Mouse (Mus musculus) midbrain, embryonic 12.5 days (tissue): ENCODE results near the gene Zfp644. TPM values are rescaled to one million over a fixed set of nuclear protein-coding genes. Genes with fewer than 3 reads are reported as not detected.
A peak's percentile ranks its signal among the peaks of the same experiment; 100 is the strongest.

ENCODE experiments used
- ATAC-seq: fragments of 200-750 bp; cut with Nextera tagmentation; 2 replicates; pipeline ENCODE4 v1.8.0; 2017; ENCODE audit warnings: low read depth, moderate TSS enrichment, moderate library complexity; ENCODE audit not compliant: low FRiP score
- H3K27ac ChIP-seq: fragments of 300-500 bp; sonication (generic); replicated peaks from 2 replicates; pipeline ENCODE4 v1.5.1; 2016; ENCODE audit warnings: mild to moderate bottlenecking
- H3K27me3 ChIP-seq: fragments of 300-500 bp; sonication (generic); 2 replicates; pipeline ENCODE4 v1.6.1; 2016; ENCODE audit warnings: mild to moderate bottlenecking
- H3K36me3 ChIP-seq: fragments of 300-500 bp; sonication (generic); 2 replicates; pipeline ENCODE4 v1.6.1; 2016
- H3K4me1 ChIP-seq: fragments of 300-500 bp; sonication (generic); 2 replicates; pipeline ENCODE4 v1.6.1; 2016
- H3K4me2 ChIP-seq: fragments of 300-500 bp; sonication (generic); replicated peaks from 2 replicates; pipeline ENCODE4 v1.6.1; 2016; ENCODE audit warnings: mild to moderate bottlenecking, moderate library complexity
- H3K4me3 ChIP-seq: fragments of 300-500 bp; sonication (generic); 2 replicates; pipeline ENCODE4 v1.5.1; 2016; ENCODE audit warnings: mild to moderate bottlenecking
- H3K9ac ChIP-seq: fragments of 300-500 bp; sonication (generic); replicated peaks from 2 replicates; pipeline ENCODE4 v1.6.1; 2016; ENCODE audit warnings: mild to moderate bottlenecking, moderate library complexity
- H3K9me3 ChIP-seq: fragments of 300-500 bp; sonication (generic); 2 replicates; pipeline ENCODE4 v1.6.1; 2016; ENCODE audit warnings: mild to moderate bottlenecking
- WGBS: fragments of 180-500 bp; shearing (Covaris S2); methylation state at CpG from one replicate; pipeline ENCODE4 v1.1.7; 2016; 5-methylcytosine and 5-hydroxymethylcytosine counted together
- polyA plus RNA-seq: library from polyadenylated mRNA; unstranded; fragments of >200 nt; fragmentation: Nextera tagmentation; extraction: Ambion mirVana; gene quantifications from 2 replicates; pipeline ENCODE4 v1.2.1, GENCODE M21; 2016

Gene Zfp644
- polyA plus RNA-seq, 1 experiment from 2014 or later: 82.0 TPM

DNA sequence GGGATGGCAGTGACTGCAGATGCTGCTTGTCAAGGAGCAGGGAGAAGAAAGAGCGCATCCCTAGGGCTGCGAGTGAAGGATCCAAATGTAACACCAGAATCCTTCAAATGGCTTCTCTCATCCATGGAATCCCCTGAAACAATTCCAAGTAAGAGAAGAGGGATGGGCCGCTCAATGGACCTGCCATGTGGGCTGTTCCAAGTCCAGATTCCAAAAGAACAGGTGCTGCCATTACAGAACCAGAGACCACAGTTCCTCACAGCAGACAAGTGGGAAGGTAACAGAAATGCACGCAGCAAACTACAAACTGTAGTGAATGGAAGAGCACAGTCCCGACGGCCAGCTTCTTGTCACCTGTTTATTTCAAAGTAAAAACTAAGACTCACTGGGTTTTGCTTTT lies 76.6 kb downstream of the Zfp644 start:
- Histone ChIP-seq H3K4me2 (no peak overlapping the region), H3K9me3 (no peaks in the 10 kb centered on the region), H3K27me3 (no peaks in the 10 kb centered on the region), H3K4me3 (no peak overlapping the region), H3K27ac (no peak overlapping the region), H3K9ac (no peak overlapping the region), H3K36me3 (peaks cover 6% of the 10 kb centered on the region), H3K4me1 (0 out of 2 replicates have a peak, but pooled peaks cover 2% of the 10 kb centered on the region)
- no peak for ATAC-seq
- 94% methylated on average over 6 of the region's 6 CpGs for WGBS

GRCm38 (mm10) chr5:106615006-106615405 lies 82.1 kb downstream of the Zfp644 start:
- H3K27me3 ChIP-seq: no peaks in the 10 kb centered on the region
- no peaks in the 10 kb centered on the region for H3K9me3 ChIP-seq
- no peak overlapping the region for H3K4me2 ChIP-seq
- 93% methylated on average over 2 of the region's 2 CpGs for WGBS
- peaks cover 10% of the 10 kb centered on the region for H3K36me3 ChIP-seq
- H3K4me1 ChIP-seq: no peaks in the 10 kb centered on the region
- no peak overlapping the region for H3K4me3 ChIP-seq
- ATAC-seq: no peak
- no peak overlapping the region for H3K9ac ChIP-seq
- no peak overlapping the region for H3K27ac ChIP-seq

DNA sequence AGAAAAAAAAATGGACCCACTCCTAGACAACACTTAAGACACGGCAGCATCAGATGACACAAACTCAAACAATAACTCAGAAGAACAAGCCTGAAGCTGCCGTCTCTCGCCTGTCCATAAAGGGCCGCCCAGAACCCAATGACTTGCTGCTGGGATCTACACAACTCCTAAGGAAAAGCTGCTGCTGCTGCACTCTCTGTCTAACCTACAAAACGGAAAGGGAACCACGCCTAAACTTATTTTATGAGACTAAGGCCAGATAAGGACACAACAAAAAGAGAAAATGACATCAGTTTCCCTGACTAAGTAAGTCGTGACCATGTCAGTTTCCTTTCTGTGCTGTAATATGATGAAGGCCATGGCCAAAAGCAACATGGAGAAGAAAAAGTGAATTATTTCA lies 82.5 kb downstream of the Zfp644 start:
- no peak for ATAC-seq
- Histone ChIP-seq H3K4me2 (no peak overlapping the region), H3K9me3 (no peaks in the 10 kb centered on the region), H3K4me3 (no peak overlapping the region), H3K36me3 (peaks cover 10% of the 10 kb centered on the region), H3K9ac (no peak overlapping the region), H3K27me3 (no peaks in the 10 kb centered on the region), H3K4me1 (no peaks in the 10 kb centered on the region), H3K27ac (no peak overlapping the region)
- 82% methylated on average over 7 of the region's 7 CpGs for WGBS

DNA sequence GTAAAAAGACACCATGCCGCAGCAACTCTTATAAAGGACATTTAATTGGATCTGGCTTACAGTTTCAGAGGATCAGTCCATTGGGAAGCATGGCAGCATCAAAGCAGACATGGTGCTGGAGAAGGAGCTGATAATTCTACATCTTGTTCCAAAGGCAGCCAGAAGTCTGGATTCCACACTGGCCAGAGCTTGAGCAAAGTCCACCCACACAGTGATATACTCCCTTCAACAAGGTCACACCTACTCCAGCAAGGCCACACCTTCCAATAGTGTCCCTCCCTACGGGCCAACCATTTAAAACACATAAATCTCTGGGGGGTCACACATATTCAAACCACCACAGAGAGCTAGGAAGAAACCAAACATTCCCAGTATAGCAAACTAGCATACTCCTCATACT lies 84.9 kb downstream of the Zfp644 start:
- H3K4me3 ChIP-seq: no peak overlapping the region
- H3K9ac ChIP-seq: no peak overlapping the region
- ATAC-seq: no peak
- WGBS: 93% methylated on average over 2 of the region's 2 CpGs
- no peaks in the 10 kb centered on the region for H3K9me3 ChIP-seq
- peaks cover 20% of the 10 kb centered on the region for H3K36me3 ChIP-seq
- H3K27me3 ChIP-seq: no peaks in the 10 kb centered on the region
- H3K27ac ChIP-seq: no peak overlapping the region
- no peak overlapping the region for H3K4me2 ChIP-seq
- no peaks in the 10 kb centered on the region for H3K4me1 ChIP-seq

GRCm38 (mm10) chr5:106608798-106609197 lies 88.3 kb downstream of the Zfp644 start, which contains the start of gene Gm17304:
Gene Gm17304, plus strand, starts transcription at chr5:106609098.
- Histone ChIP-seq H3K27ac (no peak within 1 kb of the TSS), H3K4me1 (no peaks in the 10 kb centered on the region), H3K27me3 (no peaks in the 10 kb centered on the region), H3K9ac (no peak within 1 kb of the TSS), H3K4me3 (no peak within 1 kb of the TSS), H3K36me3 (peaks cover 20% of the 10 kb centered on the region), H3K4me2 (no peak within 1 kb of the TSS), H3K9me3 (no peaks in the 10 kb centered on the region)
- WGBS: 96% methylated on average over 4 of the region's 4 CpGs
- no peak for ATAC-seq

- no peaks in the 10 kb centered on the region for H3K27me3 ChIP-seq
- no peaks in the 10 kb centered on the region for H3K4me1 ChIP-seq
- H3K9ac ChIP-seq: no peak overlapping the region
- H3K9me3 ChIP-seq: no peaks in the 10 kb centered on the region
- no peak overlapping the region for H3K27ac ChIP-seq
- no peak overlapping the region for H3K4me3 ChIP-seq
- H3K4me2 ChIP-seq: no peak overlapping the region
- ATAC-seq: no peak
- 91% methylated on average over 5 of the region's 5 CpGs for WGBS
- H3K36me3 ChIP-seq: peaks cover 17% of the 10 kb centered on the region
Observed at GRCm38 (mm10) chr5:106607081-106607480, 90.0 kb downstream of the Zfp644 start.

GRCm38 (mm10) chr5:106605096-106605495 lies 92.0 kb downstream of the Zfp644 start:
- WGBS: 89% methylated on average over 6 of the region's 6 CpGs
- no peak for ATAC-seq
- Histone ChIP-seq H3K9ac (no peak overlapping the region), H3K27ac (no peak overlapping the region), H3K27me3 (no peaks in the 10 kb centered on the region), H3K36me3 (peaks cover 10% of the 10 kb centered on the region), H3K9me3 (no peaks in the 10 kb centered on the region), H3K4me3 (no peak overlapping the region), H3K4me2 (no peak overlapping the region), H3K4me1 (no peaks in the 10 kb centered on the region; the same call in 1 of the 2 replicates)

DNA sequence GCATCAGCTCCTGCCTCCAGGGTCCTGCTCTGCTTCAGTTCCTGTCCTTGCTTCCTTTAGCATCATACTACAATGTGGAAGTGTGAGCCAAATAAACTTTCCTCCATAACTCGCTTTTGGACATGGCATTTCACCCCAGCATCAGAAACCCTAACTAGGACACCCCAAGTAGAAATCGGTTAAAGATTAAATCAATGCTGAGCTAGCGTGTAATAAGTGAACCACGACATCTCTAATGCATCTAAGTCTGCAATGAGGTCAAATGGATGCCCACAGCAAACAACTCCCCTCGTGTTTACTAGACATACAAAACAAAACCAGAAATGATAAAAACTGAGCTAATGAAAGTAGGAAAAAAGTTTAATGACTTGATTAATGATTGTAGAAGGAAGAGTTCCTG lies 92.7 kb downstream of the Zfp644 start:
- Histone ChIP-seq H3K4me2 (no peak overlapping the region), H3K36me3 (peaks cover 10% of the 10 kb centered on the region), H3K9me3 (no peaks in the 10 kb centered on the region), H3K4me1 (no peaks in the 10 kb centered on the region; the same call in 1 of the 2 replicates), H3K9ac (no peak overlapping the region), H3K4me3 (no peak overlapping the region), H3K27ac (no peak overlapping the region), H3K27me3 (no peaks in the 10 kb centered on the region)
- ATAC-seq: no peak
- 96% methylated on average over 5 of the region's 5 CpGs for WGBS

- peaks cover 9% of the 10 kb centered on the region; the same call in 1 of the 2 replicates for H3K4me1 ChIP-seq
- WGBS: 53% methylated on average over 8 of the region's 8 CpGs
- no peak overlapping the region for H3K9ac ChIP-seq
- H3K4me2 ChIP-seq: no peak overlapping the region
- no peaks in the 10 kb centered on the region for H3K27me3 ChIP-seq
- no peak overlapping the region for H3K4me3 ChIP-seq
- H3K36me3 ChIP-seq: peaks cover 6% of the 10 kb centered on the region; the same call in 1 of the 2 replicates
- no peaks in the 10 kb centered on the region for H3K9me3 ChIP-seq
- peak; percentile 86 for ATAC-seq
- H3K27ac ChIP-seq: peak overlapping the region; percentile 68
Observed at GRCm38 (mm10) chr5:106599482-106599881, 97.6 kb downstream of the Zfp644 start.

GRCm38 (mm10) chr5:106597472-106597871 lies 99.6 kb downstream of the Zfp644 start:
- H3K9ac ChIP-seq: no peak overlapping the region
- no peaks in the 10 kb centered on the region for H3K27me3 ChIP-seq
- no peaks in the 10 kb centered on the region for H3K9me3 ChIP-seq
- WGBS: 94% methylated on average over 2 of the region's 2 CpGs
- no peak overlapping the region for H3K4me2 ChIP-seq
- H3K4me1 ChIP-seq: peaks cover 9% of the 10 kb centered on the region; the same call in 1 of the 2 replicates
- no peak overlapping the region for H3K4me3 ChIP-seq
- H3K27ac ChIP-seq: 0 out of 2 replicates have a peak overlapping the region, but pooled peaks have one; percentile 15
- H3K36me3 ChIP-seq: peaks cover 10% of the 10 kb centered on the region; the same call in 1 of the 2 replicates
- ATAC-seq: no peak

DNA sequence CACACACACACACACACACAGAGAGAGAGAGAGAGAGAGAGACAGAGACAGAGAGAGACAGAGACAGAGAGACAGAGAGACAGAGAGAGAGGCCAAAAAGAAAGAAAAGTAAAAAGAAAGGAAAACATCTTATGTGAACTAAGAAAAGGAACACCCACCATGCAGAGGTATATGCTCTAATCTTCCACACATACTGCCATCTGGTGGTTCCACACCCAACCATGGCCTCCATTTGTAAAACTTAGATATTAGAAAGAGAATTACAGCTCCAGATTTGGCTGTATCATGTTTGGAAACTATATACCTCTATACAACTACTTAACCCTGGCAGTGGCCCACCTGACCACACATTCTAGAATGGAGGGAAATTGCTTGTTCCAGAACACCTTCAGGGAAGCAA lies 102.7 kb downstream of the Zfp644 start:
- no peak for ATAC-seq
- H3K4me2 ChIP-seq: no peak overlapping the region
- H3K36me3 ChIP-seq: peaks cover 26% of the 10 kb centered on the region
- H3K4me3 ChIP-seq: no peak overlapping the region
- 0 out of 2 replicates have a peak, but pooled peaks cover 3% of the 10 kb centered on the region for H3K9me3 ChIP-seq
- no peaks in the 10 kb centered on the region for H3K27me3 ChIP-seq
- peaks cover 9% of the 10 kb centered on the region; the same call in 1 of the 2 replicates for H3K4me1 ChIP-seq
- H3K27ac ChIP-seq: no peak overlapping the region
- H3K9ac ChIP-seq: no peak overlapping the region

DNA sequence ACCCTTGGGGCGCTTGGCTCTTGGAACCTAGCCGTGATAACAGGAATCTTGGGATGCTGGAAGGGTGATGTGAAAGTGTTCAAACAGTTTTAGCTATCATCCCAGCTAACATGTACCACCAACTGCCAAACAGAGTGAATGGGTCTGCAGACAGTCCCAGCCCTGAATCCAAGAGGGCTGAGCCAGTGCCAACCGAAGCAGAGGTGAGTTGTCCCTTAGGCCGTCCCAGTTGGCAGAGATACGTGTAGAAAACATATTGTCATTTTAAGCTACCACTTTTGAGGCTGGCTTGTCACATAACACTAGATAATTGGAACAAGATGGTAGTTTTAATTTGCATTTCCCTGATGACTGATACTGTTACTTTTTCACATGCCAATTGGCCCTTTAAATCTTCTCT lies 106.4 kb downstream of the Zfp644 start:
- no peak overlapping the region for H3K4me2 ChIP-seq
- no peak overlapping the region for H3K4me3 ChIP-seq
- WGBS: 90% methylated on average over 5 of the region's 5 CpGs
- H3K9me3 ChIP-seq: 0 out of 2 replicates have a peak, but pooled peaks cover 3% of the 10 kb centered on the region
- no peaks in the 10 kb centered on the region for H3K27me3 ChIP-seq
- no peak overlapping the region for H3K9ac ChIP-seq
- H3K36me3 ChIP-seq: peaks cover 32% of the 10 kb centered on the region
- no peak overlapping the region for H3K27ac ChIP-seq
- no peaks in the 10 kb centered on the region for H3K4me1 ChIP-seq
- no peak for ATAC-seq

DNA sequence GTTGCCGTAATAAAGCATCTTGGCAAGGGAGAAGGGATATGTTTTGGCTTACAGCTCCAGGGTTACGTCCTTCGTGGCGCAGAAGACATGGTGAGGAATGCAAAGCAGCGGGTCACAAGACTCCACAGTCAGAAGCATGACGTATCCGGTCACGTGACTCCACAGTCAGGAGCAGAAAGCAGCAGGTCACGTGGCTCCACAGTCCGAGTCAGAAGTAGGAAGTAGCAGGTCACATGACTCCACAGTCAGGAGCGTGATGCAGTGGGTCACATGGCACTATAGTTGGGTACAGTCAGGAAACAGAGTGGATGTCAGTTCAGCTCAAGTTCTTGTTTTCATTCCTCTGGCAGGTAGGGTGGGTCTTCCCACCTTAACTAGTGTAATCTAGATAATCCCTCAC lies 107.4 kb downstream of the Zfp644 start:
- Histone ChIP-seq H3K9me3 (0 out of 2 replicates have a peak, but pooled peaks cover 3% of the 10 kb centered on the region), H3K4me1 (no peaks in the 10 kb centered on the region), H3K9ac (no peak overlapping the region), H3K27me3 (no peaks in the 10 kb centered on the region), H3K36me3 (peaks cover 31% of the 10 kb centered on the region), H3K27ac (no peak overlapping the region), H3K4me2 (no peak overlapping the region), H3K4me3 (no peak overlapping the region)
- ATAC-seq: no peak
- 95% methylated on average over 11 of the region's 11 CpGs for WGBS
